Mouse (Mus musculus) thymus, adult 18-20 months (tissue): ENCODE results near the gene Tiam1.

Source experiments
- DNase-seq, 2 experiments: peaks; one replicate each; pipeline ENCODE4 v3.0.0; 2022; ENCODE audit warnings: mixed read lengths in 2 of 2

Gene Tiam1

DNA sequence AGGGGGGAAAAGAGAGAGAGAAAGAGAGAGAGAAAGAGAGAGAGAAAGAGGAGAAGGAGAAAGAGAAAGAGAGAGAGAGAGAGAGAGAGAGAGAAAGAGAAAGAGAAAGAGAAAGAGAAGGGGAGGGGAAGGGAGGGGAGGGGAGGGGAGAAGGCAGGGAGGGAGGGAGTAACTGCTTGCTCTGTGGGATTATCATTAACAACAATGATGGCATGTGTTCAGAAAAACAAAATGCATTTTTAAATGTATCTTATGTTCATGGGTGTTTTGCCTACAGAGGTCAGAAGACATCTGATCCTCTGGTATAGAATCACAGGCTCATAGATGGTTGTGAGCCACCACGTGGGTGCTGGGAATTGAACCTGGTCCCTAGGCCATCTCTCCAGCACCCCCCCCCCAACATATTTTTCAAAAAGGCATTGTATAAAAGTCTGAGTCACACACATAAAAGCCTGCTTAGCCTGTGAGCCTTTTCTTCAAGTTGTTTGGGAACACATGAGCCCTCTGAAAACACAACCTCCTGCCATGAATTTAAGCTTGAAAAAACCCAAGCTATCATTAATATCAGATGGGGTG, 237.8 kb downstream of the Tiam1 start:
- DNase-seq, result no peak

DNA sequence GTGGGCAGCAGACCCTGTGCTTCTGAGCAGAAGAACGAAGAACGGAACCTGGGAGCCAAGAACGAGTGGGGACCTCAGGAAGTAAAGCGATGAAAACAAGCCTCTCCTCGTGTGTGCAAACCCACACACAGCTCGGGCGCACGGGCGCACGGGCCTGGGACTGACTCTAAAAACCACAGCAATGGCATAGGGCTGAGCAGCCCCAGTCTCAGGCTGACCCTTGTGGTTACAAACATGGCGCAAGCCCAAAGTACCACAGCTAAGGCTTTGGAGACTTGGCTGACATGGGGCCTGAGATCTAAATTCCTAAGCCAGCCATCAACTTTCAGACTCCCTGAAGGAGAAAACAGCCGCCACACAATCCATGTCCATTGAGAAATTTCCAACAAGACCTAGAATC, 239.4 kb downstream of the Tiam1 start:
- DNase-seq, result no peak

DNA sequence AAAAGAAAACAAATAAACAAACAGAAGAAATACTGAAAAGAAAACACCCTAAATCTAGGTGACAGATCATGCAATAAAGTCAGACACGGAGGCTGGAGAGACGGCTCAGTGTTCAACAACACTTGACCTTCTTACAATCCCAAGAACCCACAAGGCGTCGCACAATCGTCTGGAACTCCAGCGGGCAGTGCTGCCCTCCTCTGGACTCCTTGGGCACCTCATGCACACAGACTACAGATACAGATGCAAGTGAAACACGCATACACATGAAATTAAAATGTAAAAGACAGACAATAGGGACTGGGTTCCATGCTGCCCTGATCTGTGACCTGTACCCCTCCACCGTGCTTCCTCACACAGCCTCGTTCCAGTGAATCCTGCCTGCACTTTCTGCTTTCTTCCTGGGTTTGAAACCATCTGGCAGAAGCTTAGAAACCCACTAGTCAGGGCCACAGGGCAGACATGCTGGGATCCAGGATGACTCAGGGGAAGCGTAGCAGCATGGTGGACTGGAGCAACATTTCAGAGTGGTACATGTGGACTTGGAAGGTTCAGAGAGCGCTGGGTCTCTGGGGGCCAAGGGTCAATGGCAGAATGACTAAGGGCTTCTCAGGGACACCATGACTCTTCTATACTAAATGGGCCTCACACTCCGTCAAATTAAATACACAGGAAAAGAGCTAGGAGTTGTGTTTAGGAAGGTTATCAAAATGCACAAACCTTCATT, 240.8 kb downstream of the Tiam1 start:
- no peak for DNase-seq

DNA sequence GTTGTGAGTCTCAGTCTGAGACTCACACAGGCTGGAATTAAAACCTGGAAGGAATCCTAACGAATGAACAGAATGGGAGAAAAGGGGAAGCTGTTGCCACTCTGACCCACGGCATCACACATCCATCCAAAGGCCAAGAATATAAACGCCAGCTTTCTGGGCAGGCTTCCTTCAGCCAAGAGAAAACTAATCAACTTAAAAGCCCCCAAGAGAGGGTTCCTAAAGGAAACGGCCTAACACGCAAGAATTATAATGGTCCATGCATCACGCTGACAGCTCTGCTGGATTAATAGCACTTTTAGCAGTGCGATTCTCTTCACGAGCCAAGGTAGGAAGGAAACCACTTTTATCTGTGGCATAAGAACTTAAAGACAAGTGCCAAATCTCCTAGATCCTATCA, 242.9 kb downstream of the Tiam1 start:
- DNase-seq, result no peak

DNA sequence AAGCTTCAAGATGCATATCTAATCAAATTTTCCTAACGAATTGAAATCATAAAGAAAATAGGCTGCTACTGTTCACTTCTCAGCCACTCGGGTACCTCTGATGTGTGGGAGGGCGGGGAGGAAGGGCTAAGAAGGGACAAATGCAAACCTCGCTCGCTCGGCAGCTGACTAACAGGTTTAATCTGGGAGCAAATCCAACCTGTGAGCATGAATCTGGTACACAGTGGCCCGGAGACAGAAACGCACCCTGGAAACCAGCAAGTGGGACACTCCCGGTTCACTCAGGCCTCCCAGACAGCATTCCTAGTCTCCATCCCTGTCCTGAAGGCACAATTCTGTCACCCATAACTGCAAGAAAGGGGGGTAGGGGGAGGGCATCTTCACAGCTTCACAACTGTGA, 244.4 kb downstream of the Tiam1 start:
- DNase-seq, result no peak

DNA sequence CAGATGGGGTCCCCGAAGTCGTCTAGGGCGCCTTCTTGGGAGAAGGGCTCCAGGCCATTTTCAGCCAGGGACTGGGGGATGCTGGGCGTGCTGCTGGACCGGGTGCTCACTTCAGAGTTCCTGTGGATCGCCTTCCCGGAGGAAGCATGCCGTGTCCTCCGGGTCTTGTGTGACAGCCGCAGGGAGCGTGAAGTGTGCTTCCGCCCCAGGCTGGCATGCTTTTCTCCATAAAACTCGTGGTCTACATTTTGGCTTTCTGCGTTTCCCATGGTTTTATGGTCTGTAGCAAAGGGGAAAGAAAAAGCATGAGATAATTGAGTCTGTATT, 245.3 kb downstream of the Tiam1 start:
- DNase-seq, result no peak

DNA sequence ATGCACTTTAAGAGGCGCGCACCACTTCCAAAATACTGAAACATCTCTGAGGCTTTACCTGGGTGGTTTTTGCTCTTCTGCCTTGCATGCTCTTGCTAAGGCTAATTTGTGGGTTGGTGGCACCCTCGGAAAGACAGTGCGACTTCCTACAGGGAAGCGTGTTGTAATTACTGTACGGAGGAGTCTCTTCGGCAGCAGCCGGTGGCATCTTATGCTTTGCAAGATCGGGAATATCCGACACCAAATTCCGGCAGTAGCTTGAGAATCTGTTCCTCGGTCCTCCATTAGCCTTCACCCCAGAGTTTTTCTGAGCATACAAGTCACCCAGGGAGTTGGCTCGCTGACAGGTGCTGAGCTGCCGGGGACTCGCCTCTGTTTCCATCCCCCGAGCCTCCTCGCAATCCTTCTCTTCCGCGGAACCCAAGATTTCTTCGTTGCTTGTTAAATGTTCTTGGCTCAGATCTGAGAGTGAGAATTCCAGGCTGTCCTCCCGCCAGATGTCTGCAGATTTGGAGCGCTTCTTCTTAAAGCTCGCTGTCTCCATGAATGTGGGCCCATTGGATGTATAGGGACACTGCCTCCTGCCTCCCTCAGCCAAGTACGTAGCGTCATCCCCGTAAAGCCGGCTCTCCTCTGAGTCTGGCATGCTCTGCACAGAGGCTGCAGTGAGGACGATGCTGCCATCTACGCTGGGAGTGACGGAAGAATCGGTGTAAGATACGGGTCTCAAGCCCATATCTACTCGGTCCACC, 245.8 kb downstream of the Tiam1 start:
- no peak for DNase-seq

DNA sequence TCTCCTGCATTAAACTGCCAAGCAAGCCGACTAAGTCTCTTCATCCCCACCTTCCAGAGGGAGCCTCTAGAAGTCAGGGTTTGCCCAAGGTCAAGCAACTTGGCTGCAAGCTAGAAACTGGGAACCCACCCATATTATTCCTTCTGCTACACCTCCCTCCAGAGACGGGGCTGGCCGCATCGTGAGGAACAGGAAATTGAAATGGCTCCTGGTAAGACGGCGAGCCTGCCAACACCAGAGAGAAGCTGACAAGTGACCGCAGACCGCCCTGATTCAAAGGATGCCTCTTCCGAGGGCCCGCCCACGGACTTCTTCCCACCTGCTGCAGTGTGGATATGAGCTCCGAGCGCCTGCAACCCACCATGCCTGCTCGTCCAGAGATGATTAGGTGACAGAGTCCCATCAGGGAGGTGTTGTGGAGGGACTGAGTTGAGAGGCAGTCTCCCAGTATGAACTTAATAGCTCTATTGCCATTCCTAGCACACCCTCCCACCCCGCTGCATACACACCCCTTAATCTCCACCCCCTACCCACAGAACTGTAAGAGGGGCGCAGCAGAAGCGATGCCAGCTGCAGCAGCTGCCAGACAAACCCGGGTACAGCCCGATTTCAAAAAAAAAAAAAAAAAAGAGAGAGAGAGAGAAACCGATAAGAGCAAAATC, 246.6 kb downstream of the Tiam1 start:
- DNase-seq, result no peak

DNA sequence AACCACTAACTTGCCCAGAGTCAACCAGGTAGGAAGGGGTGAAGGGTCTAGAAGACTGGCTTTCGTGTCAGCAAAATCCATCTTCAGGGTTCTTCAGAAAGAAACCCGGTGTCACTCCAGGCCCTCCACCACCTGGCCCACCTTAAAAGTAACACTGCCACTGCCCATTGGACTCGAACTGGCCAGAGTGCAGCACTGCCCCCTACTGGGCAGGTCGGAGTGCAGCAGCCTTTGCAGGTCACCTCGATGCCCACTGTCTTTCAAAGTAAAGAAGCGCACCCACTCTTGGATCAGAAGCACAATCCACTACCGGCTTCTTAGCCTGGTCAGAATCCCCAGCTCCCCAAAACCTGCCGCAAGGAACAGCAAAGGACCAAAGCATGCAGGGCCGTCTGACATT, 247.2 kb downstream of the Tiam1 start:
- DNase-seq, result no peak

DNA sequence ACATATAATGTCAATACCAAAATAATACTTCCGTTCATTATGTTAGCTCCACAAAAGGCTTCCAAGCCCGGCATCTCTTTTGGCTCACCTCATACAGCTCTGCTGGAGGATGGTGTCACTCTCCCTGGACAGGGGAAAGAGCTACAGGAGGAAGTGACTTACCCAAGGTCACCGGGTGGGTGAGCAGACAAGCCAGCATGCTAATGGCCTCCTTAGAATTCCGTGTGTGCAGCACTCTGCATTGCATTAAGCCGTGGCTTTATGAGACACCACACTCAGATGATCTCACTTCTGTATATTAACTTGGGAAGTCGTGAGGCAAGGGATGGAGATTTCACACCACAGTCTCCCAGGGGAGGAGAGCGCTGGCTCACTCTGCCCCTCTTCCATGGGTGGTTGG, 248.3 kb downstream of the Tiam1 start:
- DNase-seq, result no peak

DNA sequence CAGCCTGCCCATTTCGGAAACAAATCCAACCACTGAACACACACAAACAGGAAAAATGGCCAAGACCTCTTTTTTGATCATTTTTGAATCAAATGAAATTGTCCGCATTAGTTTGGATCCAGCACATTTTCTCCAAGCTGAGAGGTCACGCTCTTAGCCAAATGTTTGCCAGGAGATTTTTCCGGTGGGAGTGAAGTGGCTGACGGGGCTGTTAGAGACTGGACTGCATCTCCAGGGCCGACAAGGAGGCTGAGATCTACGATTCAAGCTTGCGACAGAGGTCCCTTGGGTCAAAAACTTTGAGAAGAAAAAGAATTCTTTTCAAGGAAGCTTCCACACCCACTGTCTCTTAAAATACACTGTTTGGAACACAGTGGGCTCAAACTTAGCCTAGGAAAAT, 248.8 kb downstream of the Tiam1 start:
- DNase-seq, result no peak

DNA sequence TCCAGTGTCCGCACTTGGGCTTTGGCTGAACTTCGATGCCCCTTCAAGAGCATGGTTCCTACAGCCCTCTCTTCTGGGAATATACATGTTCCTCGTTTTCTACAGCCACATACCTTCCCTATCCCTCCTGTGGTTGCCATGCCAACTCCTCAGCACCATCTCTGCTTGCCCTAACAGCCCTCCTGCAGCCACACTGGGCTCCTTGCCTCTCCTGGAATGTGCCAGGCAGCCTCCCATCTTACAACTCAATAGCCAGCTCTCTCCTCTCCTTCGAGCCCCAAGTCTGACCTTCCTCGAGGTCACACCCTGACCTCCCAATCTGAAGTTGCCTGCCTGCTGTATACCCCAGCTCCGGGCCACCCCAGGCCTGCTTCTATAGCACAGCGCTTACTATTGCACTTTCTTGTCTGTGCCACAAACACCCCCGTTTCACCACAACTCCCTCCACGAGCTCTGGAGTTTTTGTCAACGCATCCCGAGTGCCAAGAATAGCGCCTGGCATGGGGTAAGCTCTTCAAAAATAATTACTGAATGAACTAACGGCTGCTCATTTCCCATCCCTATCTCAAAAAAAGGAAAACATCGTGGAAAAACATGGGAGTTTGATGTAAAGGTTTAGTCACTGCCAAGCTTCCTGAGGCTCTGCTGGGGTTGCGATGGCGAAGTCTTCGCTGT, 252.9 kb downstream of the Tiam1 start:
- no peak for DNase-seq

DNA sequence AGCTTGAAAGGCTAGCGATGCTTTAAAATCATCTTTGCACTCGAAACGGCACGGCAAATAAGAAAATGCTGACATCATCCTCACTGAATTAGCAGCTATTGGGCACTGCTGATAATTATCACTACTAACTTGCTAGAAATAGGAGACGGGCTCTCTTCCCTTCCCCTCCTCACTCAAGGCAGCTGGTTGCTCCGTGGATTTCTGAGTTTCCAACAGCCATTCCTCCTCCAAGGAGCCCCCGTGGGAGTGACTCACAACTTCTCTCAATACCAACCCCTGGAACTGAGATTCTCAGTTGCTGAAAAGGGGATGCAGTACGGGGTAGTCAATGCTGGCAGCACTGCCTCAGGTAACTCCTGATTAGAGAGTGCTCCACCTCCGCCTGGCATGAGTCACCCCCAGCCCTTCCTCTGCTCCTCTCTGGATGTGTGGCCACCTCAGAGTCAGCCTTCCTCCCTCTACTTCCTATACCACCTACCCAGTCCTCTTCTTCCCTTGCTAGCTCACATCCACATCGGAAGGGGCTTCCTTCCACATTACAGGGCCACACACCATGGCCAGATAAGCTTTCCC, 253.6 kb downstream of the Tiam1 start:
- no peak for DNase-seq

DNA sequence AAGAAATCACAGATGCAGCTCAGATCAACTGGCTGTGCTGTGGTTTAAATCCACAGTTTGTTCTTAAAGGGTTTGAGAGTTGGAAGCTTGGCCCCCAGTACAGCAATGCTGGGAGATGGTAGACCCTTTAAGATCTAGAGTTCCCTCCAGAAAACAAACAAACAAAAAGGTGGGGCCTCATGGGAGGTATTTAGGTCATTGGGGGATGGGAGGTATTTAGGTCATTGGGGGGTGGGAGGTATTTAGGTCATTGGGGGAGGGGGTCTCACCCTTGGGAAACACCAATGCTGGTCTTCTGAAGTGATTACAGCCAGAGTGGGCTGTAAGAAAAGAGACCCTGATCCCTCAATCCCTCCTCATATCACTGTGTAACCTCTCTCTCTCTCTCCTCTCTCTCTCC, 257.0 kb downstream of the Tiam1 start:
- no peak for DNase-seq

DNA sequence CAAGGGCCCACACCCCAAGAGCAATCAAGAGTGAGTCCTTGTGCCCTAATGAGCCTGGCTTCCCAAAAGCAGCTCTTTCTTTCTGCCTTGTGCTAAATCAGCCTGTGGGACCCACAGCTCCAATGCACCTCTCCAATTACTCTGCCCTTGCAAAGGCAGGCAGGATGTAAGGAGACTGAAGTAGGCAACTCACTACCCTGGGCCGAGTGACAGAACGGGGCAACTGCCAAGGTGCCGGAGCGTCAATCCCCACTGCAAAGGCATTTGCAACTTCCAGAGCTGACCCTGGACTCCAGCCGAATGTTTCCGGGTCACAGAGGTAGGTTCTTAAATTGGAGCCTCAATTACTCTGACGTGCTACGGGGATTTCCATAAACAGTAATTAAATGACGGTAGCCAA, 257.9 kb downstream of the Tiam1 start:
- no peak for DNase-seq

DNA sequence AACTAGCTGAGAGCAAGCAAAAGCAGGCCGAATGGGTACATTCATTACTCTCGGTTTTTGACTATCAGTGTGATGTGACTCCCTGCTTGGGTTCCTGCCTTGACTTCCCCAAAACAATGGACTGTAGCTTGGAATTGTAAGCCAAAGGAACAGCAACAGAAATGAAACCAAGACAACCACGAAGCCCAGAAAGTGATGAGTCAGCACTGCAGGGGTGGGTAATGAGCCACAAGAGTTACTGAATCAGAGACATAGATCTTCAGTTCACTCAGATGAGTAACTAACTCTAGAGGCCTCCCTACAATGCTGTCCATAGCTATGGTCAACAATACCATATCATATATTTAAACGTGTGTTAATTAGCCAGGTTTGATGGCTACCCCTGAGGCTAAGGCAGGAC, 259.7 kb downstream of the Tiam1 start:
- no peak for DNase-seq

DNA sequence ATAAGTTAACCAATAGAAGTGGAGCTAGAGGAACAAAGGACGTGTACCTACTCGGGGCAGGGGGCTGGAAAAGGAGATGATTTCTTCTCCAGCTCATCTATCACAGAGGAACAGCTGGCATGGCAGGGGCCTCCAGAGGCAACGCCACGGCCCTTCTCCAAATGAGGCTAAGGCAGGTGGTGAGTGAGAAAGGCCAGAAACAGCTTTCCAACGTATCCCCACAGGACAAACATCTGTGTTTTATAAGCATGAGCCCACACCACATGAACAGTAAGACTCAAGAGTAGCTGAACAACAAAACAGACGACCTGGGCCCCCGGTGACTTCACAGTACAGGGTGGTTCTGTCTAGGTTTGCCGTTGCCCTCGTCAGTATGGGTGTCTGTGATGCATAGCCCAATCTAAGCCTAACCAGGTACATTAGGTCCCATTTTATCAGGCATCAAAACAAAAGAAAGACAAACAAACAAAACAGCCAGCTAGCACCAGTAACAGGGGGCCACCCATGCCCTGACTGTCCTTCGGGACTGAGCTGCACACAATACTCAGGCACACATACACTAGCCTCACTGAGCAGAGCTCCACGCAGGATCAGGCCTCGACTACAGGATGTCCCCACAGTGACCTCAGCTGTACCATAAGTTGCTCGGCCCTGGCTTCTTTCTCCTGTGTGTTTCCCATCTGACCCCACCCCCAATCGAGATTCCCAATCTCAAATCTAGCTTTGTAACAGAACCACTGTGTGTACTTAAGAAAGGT, 260.9 kb downstream of the Tiam1 start:
- no peak for DNase-seq

DNA sequence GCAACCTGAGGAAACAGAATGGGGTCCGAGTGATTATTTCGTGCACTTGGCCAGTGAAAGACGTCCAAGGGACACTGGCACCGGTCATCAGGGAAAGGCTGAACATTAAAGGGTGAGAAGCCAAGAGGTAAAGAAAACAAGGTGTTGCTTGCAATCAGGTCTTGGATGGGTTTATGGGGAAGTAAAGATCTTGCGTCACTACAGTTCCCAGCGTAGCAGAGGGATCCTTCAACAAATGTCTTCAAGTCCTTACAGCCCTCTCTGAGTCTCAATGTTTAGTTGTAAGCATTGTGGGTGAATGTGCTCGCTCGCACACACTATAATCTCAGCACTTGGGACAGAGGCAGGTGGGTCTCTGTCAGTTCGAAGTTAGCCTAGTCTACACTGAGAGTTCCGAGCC, 266.4 kb downstream of the Tiam1 start:
- DNase-seq, result no peak

DNA sequence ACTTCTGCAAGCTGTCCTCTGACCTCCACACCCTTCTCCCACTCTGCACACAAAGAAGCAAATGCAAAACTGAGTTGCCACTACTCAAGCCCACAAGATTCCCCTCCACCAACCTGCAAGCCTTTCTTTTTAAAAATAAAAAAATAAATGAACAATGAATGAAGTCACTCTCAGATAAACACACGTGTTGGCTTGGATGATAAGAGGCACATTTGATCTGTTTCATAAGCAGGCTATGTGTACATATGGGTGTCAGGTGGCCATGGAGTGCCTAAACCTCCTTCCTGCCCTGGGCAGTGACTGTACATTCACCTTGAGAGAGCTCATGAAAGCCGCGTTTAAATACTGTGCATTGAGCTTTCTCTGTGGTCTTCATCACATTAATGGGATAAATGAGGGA, 267.5 kb downstream of the Tiam1 start:
- DNase-seq, result no peak

DNA sequence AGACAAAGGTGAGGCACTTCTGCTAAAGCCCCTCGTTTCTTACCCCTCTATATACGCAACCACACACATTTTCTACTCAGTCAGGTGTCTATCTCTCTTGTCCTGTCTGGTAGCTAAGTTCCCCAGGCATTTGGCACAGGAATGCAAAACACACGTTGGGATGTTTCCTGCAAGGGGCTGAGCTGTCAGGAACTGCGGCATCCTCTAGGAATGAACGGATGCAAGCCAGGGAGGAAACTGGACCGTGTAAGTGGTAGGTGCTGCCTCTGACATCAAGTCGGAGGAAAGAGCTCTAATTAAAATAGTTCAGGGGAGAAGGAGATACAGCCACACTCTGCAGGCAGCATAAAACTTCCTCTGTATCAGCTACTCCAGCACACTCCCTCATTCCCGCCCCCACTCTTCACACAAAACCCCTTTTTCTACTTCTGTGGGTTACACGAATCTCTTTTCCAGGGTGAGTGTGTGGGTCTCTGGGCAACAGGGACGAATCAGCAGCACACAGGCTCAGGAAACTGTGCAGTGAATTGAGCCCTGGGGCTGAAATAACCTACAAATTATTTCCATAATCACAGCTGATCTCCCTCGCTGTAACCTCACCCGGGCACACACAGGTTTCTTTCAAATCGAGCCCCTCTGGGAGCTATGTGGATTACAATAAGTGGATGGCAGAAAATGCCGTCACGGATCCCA, 269.4 kb downstream of the Tiam1 start:
- no peak for DNase-seq
